Mouse (Mus musculus) adrenal gland, adult 2 months (tissue): ENCODE measurements around the gene Cmtm5. TPM values are rescaled to one million over a fixed set of nuclear protein-coding genes. Genes with fewer than 3 reads are reported as not detected.
"Not testable (repeated sequence)": the region's sequence is repeated elsewhere in the genome, so short reads cannot be mapped to it uniquely, and the experiment has no call there.

Experiments
- DNase-seq: peaks from one replicate; pipeline ENCODE4 v3.0.0; 2021
- microRNA-seq, 2 experiments: library from miRNA; unstranded; fragments of <30 nt; microRNA quantifications; one replicate each; pipeline ENCODE4 v1.2.0; 2021
- polyA plus RNA-seq: library from polyadenylated mRNA; depleted of rRNA; stranded (reverse); fragments of >200 nt; gene quantifications from 2 replicates; pipeline ENCODE4 v1.2.3, GENCODE M21; 2012; rRNA removed
- total RNA-seq, 2 experiments: library from RNA; stranded (reverse); gene quantifications; 2 replicates each; pipeline ENCODE4 v1.2.3; 2021

The Cmtm5 gene
- total and polyA plus RNA-seq, 3 experiments = 0.78 to 1.9 TPM; not detected in 1

DNA sequence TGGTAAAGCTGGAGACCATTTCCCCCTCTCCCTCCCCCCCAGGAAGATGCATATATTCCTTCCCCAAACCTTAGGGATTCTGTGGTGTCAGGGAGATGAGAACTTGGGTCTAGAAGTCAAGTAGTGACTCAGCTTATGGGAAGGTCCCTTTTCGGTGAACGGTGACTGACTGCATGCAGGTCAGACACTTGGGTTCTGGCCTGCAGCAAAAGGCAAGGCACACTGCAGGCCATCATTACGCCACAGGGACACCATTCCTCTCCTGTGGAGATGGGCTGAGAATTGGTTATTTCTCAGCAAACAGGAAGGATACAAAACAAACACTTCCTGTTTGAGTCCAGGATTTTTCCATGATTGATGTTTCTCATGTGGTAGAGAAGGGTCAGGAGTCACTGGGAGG lies 23.1 kb downstream of the Cmtm5 start:
- DNase-seq = no peak

DNA sequence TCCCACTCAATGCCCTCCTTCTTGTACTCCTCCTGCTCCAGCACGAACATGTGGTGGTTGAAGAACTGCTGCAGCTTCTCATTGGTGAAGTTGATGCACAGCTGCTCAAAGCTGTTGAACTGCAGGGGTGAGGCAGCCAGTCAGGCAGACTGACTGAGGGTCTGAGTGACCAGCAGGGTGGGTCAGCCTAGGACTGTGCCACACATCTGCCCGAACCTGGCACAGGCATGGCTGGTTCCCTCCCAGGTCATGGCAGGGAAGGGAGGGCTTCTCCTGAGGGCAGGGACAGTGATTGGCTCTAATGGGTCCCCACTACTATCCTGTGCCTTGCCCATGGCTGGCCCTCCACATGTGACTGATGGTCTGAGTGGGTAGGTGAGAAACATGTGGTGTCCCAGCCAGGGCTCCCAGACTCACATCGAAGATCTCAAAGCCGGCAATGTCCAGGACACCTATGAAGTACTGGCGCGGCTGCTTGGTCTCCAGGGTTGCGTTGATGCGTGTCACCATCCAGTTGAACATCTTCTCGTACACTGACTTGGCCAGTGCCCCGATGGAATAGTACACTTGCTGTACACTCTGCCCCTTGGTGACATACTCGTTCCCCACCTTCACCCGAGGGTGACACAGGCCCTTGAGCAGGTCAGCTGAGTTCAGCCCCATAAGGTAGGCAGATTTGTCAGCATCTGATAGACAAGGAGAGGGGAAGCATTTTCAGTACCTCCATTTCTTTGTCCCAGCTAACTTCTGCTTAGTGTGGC lies 24.0 kb downstream of the Cmtm5 start:
- DNase-seq = not testable (repeated sequence)

DNA sequence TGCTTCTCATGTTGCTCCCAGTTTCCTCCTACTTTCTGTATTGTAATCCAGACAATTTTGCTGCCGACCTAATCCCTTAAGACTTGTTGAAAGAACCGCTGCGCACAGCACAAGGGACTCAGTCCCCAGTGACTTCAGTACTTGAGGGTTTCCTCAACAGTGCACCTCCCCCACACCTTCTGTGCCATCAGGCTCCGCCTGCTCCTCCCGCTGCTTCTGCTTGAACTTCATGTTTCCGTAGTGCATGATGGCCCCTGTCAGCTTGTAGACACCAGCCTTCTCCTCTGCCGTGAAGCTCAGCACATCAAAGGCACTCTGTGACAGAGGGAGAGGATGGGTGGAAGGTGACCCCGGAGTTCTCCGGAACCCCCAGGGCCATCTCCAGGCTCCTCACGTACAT lies 24.7 kb downstream of the Cmtm5 start:
- no peak for DNase-seq

DNA sequence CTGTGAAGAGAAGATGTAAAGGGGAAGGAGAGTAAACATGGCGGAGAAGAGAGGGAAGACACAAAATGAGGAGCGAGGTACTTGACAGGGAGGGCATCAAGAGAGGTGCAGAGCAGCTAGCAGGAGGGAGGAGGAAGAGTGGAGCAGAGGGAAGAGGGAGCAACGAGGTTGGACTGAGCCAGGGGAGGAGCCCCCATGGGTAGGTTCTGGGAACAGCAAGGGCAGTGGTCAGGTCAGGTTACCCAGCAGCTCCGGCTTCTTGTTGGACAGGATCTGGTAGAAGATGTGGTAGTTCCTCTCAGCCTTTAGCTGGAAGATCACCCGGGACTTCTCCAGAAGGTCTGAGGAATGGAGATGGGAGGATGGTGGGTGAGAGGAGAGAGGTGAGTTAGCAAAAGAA lies 25.4 kb downstream of the Cmtm5 start:
- DNase-seq = no peak

DNA sequence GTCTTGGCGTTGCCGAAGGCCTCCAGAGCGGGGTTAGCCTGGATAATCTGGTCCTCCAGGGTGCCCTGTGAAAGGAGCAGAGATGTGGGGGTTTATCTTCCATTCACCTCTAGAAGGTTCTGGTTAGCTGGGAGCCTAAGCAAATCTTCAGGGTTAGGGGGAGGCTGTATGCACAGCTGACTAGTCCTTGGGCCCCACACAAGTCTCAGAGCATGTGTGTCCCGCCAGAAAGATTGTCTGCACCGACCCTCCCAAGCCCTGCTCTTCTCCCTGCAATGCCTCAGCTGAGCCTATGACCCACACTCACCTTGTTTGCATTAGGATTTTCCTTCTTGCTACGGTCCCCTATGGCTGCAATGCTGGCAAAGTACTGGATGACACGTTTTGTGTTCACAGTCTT lies 26.7 kb downstream of the Cmtm5 start:
- no peak for DNase-seq

DNA sequence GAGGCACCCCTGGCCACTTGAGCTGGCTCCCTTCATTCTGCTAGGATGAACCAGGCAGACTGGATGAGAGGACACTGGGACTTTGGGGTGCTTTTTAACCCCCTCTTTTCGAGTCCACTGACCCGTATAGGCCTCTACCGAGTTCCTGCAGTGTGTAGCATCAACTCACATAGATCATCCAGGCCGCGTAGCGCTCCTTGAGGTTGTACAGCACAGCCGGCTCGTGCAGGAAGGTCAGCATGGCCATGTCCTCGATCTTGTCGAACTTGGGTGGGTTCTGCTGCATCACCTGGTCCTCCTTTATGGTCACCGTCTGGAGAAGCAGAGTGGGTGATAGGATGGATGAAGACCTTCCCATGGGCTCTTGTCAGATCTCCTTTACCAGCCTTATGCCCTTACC lies 27.7 kb downstream of the Cmtm5 start:
- no peak for DNase-seq

DNA sequence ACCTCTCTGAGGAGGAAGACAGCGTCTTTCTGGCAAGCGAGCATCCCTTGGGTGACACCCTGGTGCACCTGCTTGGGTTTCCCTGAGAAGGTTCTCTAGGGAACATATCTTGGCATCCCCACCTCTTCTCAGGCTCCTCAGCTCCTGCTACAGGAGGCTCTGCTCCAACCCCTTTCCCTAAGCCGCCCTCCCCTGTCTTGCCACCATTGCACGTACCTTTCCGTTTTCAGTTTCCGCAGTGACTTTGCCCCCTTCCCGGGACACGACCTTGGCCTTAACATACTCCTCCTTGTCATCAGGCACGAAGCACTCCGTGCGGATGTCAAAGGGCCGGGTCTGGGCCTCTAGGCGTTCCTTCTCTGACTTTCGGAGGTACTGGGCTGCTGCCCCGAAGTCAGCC lies 29.0 kb downstream of the Cmtm5 start:
- no peak for DNase-seq

DNA sequence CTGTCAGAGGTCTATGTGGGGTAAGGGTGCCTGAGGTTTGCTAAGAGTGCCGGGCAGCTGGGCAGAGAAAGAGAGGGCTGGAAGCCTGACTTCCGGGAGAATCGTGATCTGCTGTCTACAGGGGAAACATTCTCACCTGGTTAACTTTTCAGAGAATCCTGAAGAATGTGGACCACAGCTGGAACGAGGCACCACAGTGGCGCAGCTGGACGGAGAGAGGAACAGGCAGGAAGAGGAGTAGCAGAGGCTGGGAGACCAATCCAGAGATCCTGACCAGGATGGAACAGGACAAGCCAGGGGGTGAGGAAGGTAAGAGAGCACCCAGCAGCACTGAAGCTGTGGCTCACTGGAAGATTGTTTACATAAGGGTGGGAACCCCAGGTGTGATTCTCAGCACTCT lies 29.6 kb downstream of the Cmtm5 start:
- no peak for DNase-seq

DNA sequence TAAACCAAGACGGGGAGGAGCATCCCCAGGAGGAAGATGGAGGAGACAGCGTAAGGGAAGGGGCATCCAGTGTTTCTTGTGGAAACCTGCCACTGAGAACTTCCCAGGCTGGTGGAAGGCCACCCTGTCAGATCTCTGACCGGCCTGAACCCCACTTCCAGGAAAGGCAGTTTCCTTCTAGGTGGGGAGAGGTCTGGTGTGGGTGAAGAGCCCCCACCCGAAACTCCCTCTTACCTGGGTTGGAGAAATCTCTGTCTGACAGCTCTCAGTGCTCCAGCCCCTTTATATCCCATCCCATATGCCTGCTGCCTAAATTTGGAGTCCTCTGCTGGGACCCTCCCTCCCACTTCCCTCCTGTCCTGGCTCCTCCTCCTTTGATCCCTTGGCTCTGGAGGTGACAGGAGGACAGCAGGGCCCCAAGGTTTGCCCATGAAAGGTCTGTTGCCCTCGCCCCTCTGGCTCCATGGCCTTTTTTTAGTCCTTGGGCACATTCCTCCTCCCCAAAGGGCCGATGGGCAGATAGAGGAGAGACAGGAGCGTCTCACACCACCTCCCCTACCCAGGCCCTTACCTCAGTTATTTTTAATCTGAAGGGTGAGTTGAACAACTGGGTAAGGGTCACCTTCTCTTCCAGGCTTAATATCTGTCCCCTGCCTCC lies 30.4 kb downstream of the Cmtm5 start, which contains the start of gene Myh6:
TSS of gene Myh6 (minus strand) at position 608 of the 658 bp plus-strand sequence.
- no peak for DNase-seq

DNA sequence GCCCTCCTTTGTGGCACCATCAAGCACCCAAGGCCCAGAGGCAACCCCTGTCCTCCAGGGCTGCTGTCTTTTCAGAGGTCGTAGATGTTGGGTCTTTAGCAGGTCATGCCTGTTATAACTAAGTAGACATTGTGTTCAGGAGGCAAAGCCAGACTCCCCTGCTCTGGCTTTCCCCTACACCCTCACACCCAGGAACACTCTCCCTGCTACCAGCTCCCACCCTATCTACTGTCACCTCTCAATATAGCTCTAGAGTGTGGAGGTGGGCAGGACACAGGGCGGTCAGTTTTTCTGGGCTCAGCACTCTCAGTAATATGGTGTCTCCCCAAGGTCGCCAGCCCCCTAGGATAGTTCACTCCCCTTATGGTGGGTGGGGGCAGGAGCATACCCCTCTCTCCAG lies 31.8 kb downstream of the Cmtm5 start:
- no peak for DNase-seq

DNA sequence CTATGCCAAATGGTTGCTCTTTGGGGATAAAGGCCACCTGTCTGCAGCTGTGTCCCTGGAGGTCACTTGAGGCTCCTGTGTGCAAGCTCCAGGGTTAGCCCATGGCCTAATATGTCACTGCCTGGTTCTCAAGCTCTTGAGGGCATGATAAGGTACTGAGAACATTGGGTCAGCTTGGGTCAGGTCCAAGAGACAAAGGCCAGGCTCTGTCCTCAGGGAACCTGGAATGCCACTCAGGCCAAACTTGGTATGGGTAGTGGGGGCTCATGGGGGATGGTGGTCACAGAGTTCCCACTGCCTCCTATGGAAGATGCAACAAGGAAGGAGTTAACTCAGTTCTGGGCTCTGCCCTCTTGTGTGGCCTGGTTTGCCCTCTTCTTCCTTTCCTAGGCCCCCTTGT lies 32.3 kb downstream of the Cmtm5 start:
- no peak for DNase-seq

DNA sequence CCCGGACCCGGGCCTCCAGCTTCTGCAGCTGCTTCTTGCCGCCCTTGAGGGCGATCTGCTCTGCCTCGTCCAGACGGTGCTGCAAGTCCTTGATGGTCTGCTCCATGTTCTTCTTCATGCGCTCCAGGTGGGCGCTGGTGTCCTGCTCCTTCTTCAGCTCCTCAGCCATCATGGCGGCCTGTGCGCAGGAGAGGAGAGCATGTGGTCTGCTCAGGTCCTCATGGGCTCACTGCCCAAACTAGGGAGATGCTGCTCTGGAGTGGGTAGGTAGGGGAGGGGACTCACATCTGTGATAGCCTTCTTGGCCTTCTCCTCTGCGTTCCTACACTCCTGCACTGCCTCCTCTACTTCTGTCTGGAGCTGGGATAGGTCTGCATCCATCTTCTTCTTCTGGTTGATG lies 36.7 kb downstream of the Cmtm5 start:
- DNase-seq = not testable (repeated sequence)

DNA sequence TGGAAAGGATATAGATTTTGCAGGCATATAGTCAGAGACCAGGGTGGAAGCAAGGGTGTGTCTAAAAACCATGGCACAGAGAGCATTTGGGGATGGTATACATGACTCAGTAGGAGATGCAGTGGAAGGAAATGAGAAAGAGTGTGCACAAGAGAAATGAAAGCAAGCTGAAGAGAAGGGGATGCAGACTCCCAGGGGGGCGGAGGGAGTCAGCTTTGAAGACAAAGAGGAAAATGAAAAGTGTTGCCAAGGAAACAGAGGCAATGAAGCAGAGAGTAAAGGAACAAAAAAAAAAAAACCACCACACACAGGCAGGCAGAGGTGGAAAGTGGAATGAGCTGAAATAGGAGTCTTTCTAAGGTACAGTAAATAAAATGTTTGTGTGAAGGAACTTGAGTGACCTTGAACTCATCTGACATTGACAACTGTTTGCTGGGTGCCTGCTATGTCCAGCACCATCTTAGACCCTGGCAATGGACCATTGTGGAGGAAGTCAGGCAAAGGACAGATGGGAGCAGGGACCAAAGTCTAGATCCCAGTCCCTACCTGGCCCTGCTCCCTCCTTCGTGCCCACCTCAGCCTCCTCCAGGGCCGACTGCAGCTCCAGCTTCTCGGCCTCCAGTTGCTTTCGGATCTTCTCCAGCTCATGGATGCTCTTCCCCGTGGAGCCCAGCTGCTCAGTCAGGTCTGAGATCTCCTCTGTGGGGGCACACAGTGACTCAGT lies 38.2 kb downstream of the Cmtm5 start:
- no peak for DNase-seq

DNA sequence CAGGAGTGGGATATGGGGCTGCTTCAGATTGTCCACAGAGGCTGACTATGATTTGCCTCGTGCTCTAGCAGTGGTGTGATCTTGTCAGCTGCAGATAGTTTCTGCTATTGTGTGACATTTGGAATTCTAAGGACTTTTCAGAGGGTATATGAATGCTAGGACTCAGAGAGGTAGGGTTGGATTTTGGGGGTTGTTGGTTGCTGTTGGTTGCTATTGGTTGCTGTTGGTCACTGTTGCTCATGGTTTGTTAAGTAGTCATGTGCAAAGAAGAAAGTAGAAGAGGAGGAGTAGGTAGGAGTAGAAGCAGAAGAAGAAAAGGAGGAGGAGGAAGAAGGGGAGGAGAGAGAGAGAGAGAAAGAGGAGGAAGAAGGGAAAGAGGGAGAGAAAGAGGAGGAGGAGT lies 40.6 kb downstream of the Cmtm5 start, which contains the start of gene Gm17428:
TSS of gene Gm17428 (plus strand) at position 301 of the 400 bp plus-strand sequence.
- no peak for DNase-seq

DNA sequence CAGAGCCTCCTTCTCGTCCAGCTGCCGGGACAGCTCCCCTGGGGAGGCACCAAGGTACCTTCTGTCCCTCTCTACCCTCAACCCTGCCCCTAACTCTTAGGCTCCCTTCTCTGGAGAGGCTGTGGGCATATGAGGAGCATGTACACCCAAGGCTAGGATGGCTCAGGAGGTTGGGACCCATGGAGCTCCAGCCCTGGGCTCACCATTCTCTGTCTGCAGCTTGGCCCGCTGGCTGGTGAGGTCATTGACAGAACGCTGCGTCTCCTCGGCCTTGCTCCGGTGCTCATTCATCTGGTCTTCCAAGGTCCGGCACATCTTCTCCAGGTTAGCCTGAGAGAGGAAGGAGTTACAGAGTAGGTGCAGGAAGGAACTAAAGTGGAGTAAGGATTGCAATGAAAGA lies 42.6 kb downstream of the Cmtm5 start:
- DNase-seq = no peak

DNA sequence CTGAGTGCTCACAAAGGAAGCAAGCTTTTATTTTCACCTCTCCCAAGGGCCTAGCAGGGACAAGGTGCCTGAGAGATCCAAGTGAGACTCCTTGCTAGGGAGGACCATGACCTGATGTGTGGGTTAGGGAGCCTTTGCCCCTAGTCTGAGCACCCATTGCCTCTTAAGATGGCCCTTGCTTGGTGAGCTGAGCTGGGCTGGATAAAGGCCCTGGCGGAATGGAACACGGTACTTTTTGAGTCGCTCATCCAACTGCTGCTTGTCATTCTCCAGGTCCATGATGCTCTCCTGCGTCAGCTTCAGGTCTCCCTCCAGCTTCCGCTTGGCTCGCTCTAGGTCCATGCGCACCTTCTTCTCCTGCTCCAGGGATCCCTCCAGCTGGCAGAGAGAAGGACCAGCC lies 45.9 kb downstream of the Cmtm5 start:
- no peak for DNase-seq

DNA sequence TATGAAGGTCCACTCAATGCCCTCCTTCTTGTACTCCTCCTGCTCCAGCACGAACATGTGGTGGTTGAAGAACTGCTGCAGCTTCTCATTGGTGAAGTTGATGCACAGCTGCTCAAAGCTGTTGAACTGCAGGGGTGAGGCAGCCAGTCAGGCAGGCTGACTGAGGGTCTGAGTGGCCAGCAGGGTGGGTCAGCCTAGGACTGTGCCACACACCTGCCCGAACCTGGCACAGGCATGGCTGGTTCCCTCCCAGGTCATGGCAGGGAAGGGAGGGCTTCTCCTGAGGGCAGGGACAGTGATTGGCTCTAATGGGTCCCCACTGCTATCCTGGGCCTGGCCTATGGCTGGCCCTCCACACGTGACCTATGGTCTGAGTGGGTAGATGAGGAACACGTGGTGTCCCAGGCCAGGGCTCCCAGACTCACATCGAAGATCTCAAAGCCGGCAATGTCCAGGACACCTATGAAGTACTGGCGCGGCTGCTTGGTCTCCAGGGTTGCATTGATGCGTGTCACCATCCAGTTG lies 52.4 kb downstream of the Cmtm5 start:
- DNase-seq = not testable (repeated sequence)

Small RNAs within 50 kb of the gene (microRNA-seq; reads per million reads assigned to microRNA genes)
- 5.4 to 11.9 reads per million in 2 experiments for gene Mir208a
- gene Mir208b = 146 to 257 reads per million in 2 experiments

Other genes with a start within 250 kb of the Cmtm5 start
- gene Acin1, start 249.3 kb upstream of the Cmtm5 start, total RNA-seq = 100 to 1,000 TPM; 120 to 177 TPM
- 93.0 and 109 TPM in 2 replicates for gene Acin1, start 249.3 kb upstream of the Cmtm5 start, polyA plus RNA-seq
- gene Gm29776, start 237.4 kb upstream of the Cmtm5 start, total RNA-seq = not detected
- 0.07 and 0.08 TPM in 2 replicates for gene Gm29776, start 237.4 kb upstream of the Cmtm5 start, polyA plus RNA-seq
- gene Cebpe, start 224.1 kb upstream of the Cmtm5 start, total RNA-seq = not detected
- 0.18 and 0.52 TPM in 2 replicates for gene Cebpe, start 224.1 kb upstream of the Cmtm5 start, polyA plus RNA-seq
- gene Slc7a8, start 154.3 kb upstream of the Cmtm5 start, total RNA-seq = 10 to 100 TPM; 24.7 to 74.6 TPM
- gene Slc7a8, start 154.3 kb upstream of the Cmtm5 start, polyA plus RNA-seq = 31.9 and 52.9 TPM in 2 replicates
- 1 to 10 TPM in 1 of 2 experiments, under 1 TPM in 1; 0.35 to 1.5 TPM for gene Rnf212b, start 122.1 kb upstream of the Cmtm5 start, total RNA-seq
- 0.22 and 0.24 TPM in 2 replicates for gene Rnf212b, start 122.1 kb upstream of the Cmtm5 start, polyA plus RNA-seq
- gene Homez, start 65.3 kb upstream of the Cmtm5 start, total RNA-seq = 10 to 100 TPM; 12.1 to 18.8 TPM
- gene Homez, start 65.3 kb upstream of the Cmtm5 start, polyA plus RNA-seq = 3.5 and 4.1 TPM in 2 replicates
- gene Ppp1r3e, start 58.7 kb upstream of the Cmtm5 start, total RNA-seq = 10 to 100 TPM; 13.0 to 19.6 TPM
- gene Ppp1r3e, start 58.7 kb upstream of the Cmtm5 start, polyA plus RNA-seq = 41.8 and 45.9 TPM in 2 replicates
- gene Bcl2l2, start 52.9 kb upstream of the Cmtm5 start, total RNA-seq = 10 to 100 TPM; 42.6 to 57.7 TPM
- 43.3 and 45.1 TPM in 2 replicates for gene Bcl2l2, start 52.9 kb upstream of the Cmtm5 start, polyA plus RNA-seq
- gene Gm20521, start 52.8 kb upstream of the Cmtm5 start, total RNA-seq = 1 to 10 TPM in 1 of 2 experiments, not detected in 1; 7.1 TPM
- 37.6 and 42.4 TPM in 2 replicates for gene Gm20521, start 52.8 kb upstream of the Cmtm5 start, polyA plus RNA-seq
- gene Pabpn1, start 43.8 kb upstream of the Cmtm5 start, total RNA-seq = 100 to 1,000 TPM; 167 to 196 TPM
- gene Pabpn1, start 43.8 kb upstream of the Cmtm5 start, polyA plus RNA-seq = 69.3 and 80.4 TPM in 2 replicates
- 10 to 100 TPM; 24.9 to 45.1 TPM for gene Slc22a17, start 23.1 kb upstream of the Cmtm5 start, total RNA-seq
- 191 and 246 TPM in 2 replicates for gene Slc22a17, start 23.1 kb upstream of the Cmtm5 start, polyA plus RNA-seq
- gene Efs, start 10.1 kb upstream of the Cmtm5 start, total RNA-seq = 1 to 10 TPM; 1.9 to 4.9 TPM
- gene Efs, start 10.1 kb upstream of the Cmtm5 start, polyA plus RNA-seq = 7.7 and 11.4 TPM in 2 replicates
- gene Il25, start 3.6 kb upstream of the Cmtm5 start, total RNA-seq = not detected
- 0.12 and 0.17 TPM in 2 replicates for gene Il25, start 3.6 kb upstream of the Cmtm5 start, polyA plus RNA-seq
- not detected for gene Myh6, start 30.7 kb downstream of the Cmtm5 start, total RNA-seq
- gene Myh6, start 30.7 kb downstream of the Cmtm5 start, polyA plus RNA-seq = not detected in 2 replicates
- gene Gm17428, start 40.7 kb downstream of the Cmtm5 start, total RNA-seq = not detected
- not detected in 2 replicates for gene Gm17428, start 40.7 kb downstream of the Cmtm5 start, polyA plus RNA-seq
- gene Myh7, start 58.4 kb downstream of the Cmtm5 start, total RNA-seq = not detected
- gene Myh7, start 58.4 kb downstream of the Cmtm5 start, polyA plus RNA-seq = not detected in 2 replicates
- gene Ngdn, start 79.2 kb downstream of the Cmtm5 start, total RNA-seq = 10 to 100 TPM; 36.0 TPM
- gene Ngdn, start 79.2 kb downstream of the Cmtm5 start, polyA plus RNA-seq = 2.7 and 2.9 TPM in 2 replicates
- gene Zfhx2, start 156.1 kb downstream of the Cmtm5 start, total RNA-seq = 1 to 10 TPM; 6.3 to 7.3 TPM
- 3.0 and 4.2 TPM in 2 replicates for gene Zfhx2, start 156.1 kb downstream of the Cmtm5 start, polyA plus RNA-seq
- 10 to 100 TPM; 11.6 to 21.6 TPM for gene Thtpa, start 158.5 kb downstream of the Cmtm5 start, total RNA-seq
- 6.0 and 6.7 TPM in 2 replicates for gene Thtpa, start 158.5 kb downstream of the Cmtm5 start, polyA plus RNA-seq
- 10 to 100 TPM; 21.9 to 24.8 TPM for gene Ap1g2, start 170.3 kb downstream of the Cmtm5 start, total RNA-seq
- 27.3 and 30.3 TPM in 2 replicates for gene Ap1g2, start 170.3 kb downstream of the Cmtm5 start, polyA plus RNA-seq
- 1 to 10 TPM; 2.5 to 3.0 TPM for gene Jph4, start 180.7 kb downstream of the Cmtm5 start, total RNA-seq
- gene Jph4, start 180.7 kb downstream of the Cmtm5 start, polyA plus RNA-seq = 4.0 and 6.8 TPM in 2 replicates